Comparison of ENCODE assay signal across 26 mouse cellular contexts in genomic region chr10:59868266-59868665, GRCm38 (mm10).
"Had no signal": no experiment of that assay in that cellular context is flagged by ENCODE, and none has a peak within 500 bp of the region (broad histone marks: within the 10 kb centered on the region; RNA-seq: fewer than 3 reads in every experiment).

No protein-coding gene starts in this region.

- H3K4me3 ChIP-seq: heart, adult 2 months; heart, embryonic 12.5 days; hindbrain, embryonic 13.5 days; hindbrain, embryonic 15.5 days; intestine, embryonic 15.5 days; kidney, embryonic 15.5 days; limb, embryonic 13.5 days; limb, embryonic 15.5 days; liver, embryonic 12.5 days had no signal

- H3K27ac ChIP-seq: heart, adult 2 months; hindbrain, embryonic 13.5 days; hindbrain, embryonic 15.5 days; intestine, embryonic 15.5 days; kidney, embryonic 15.5 days; kidney, postnatal 0 days; limb, embryonic 13.5 days; limb, embryonic 15.5 days; liver, embryonic 12.5 days; liver, embryonic 14.5 days had no signal

- H3K4me2 ChIP-seq: heart, embryonic 12.5 days; hindbrain, embryonic 13.5 days; hindbrain, embryonic 15.5 days; intestine, embryonic 15.5 days; kidney, embryonic 15.5 days; limb, embryonic 13.5 days; limb, embryonic 15.5 days; liver, embryonic 12.5 days had no signal

- H3K36me3 ChIP-seq: hindbrain, embryonic 13.5 days; hindbrain, embryonic 15.5 days had no signal

- ATAC-seq: inflammation-experienced regulatory T-cells, adult 6 months; intestine, embryonic 15.5 days; intestine, postnatal 0 days; liver, embryonic 12.5 days had no signal

- H3K9me3 ChIP-seq: hindbrain, embryonic 13.5 days; hindbrain, embryonic 15.5 days; intestine, embryonic 15.5 days; kidney, embryonic 15.5 days; limb, embryonic 15.5 days; liver, embryonic 12.5 days had no signal

- H3K9ac ChIP-seq: heart, embryonic 12.5 days; hindbrain, embryonic 13.5 days; hindbrain, embryonic 15.5 days; intestine, embryonic 15.5 days; kidney, embryonic 15.5 days; limb, embryonic 13.5 days; limb, embryonic 15.5 days; liver, embryonic 12.5 days; liver, embryonic 14.5 days had no signal

- DNase-seq: gastrocnemius, postnatal 14 days; gastrocnemius, postnatal 36 days; heart, adult 11 months; heart, adult 2 months; heart, postnatal 10 days; heart, postnatal 4 days; kidney, adult 2 months; kidney, adult 9 months; kidney, postnatal 14 days; kidney, postnatal 36 days; layer of hippocampus, adult 9-11 months; layer of hippocampus, postnatal 36 days; left cerebral cortex, postnatal 4 days; lung, adult 18-20 months had no signal

- H3K27me3 ChIP-seq: heart, embryonic 12.5 days; hindbrain, embryonic 13.5 days; hindbrain, embryonic 15.5 days; intestine, embryonic 15.5 days; kidney, embryonic 15.5 days; limb, embryonic 13.5 days; limb, embryonic 15.5 days; liver, embryonic 12.5 days had no signal
